Mouse (Mus musculus) erythroblast, adult 5-6 weeks (primary cell): ENCODE data around the gene Bpifb4. TPM values are rescaled to one million over a fixed set of nuclear protein-coding genes. Genes with fewer than 3 reads are reported as not detected.

ENCODE experiments used
- ATAC-seq: replicated peaks from 2 replicates; pipeline ENCODE4 v1.8.0; 2016; ENCODE audit warnings: moderate number of reproducible peaks, mild to moderate bottlenecking, moderate TSS enrichment, inconsistent platforms; ENCODE audit not compliant: poor library complexity, low FRiP score, severe bottlenecking
- total RNA-seq, 2 experiments: library from RNA; stranded (forward) in 1 of 2; stranded (reverse) in 1 of 2; fragments of 150-400 nt in 1 of 2; fragments of 200-764, 138-1000 nt in 1 of 2; gene quantifications; 2 replicates each; pipeline versions ENCODE4 v1.2.3 to v1.2.4; 2015 to 2017; ENCODE audit warnings: low replicate concordance in 2 of 2

The Bpifb4 gene
- total RNA-seq, 2 experiments from 2014 or later = not detected

DNA sequence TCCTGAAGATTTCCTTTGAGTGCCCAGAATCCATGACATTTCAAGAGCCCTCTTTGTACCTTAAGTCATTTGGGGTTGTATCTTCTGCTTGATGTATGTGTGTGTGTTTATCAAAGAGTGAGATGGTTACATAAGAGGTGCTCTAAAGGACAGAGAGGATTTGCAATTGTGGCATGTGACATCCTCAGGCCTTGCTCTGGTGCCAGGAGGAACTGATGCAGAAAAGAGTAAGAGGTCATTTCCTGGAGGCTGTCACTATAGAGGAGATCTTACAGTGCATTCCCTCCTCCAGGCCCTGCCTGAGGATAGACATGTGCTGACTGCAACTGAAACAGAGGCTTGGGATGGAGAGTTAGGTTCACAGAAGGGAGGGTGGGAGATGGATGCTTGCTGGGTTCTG lies 63.0 kb downstream of the Bpifb4 start:
- no peak for ATAC-seq

DNA sequence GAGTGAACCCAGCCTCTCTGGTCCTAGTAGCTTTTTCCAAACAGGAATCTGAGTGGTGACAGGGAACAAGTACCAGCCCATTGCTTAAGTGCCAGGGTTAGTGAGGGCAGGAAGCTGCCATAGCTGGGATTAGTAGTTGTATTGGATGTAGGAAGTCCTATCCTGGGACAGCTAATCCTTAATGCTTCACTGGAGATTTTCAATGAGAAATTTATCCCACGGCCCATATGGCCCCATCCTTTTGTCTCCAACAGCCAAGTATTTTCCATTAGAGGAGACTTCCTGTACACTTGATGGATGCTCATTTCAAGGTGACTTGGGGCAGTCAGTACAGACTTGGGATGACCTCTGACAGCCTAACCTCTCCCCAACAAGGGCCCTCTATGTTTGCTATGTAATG lies 66.4 kb downstream of the Bpifb4 start:
- no peak for ATAC-seq

DNA sequence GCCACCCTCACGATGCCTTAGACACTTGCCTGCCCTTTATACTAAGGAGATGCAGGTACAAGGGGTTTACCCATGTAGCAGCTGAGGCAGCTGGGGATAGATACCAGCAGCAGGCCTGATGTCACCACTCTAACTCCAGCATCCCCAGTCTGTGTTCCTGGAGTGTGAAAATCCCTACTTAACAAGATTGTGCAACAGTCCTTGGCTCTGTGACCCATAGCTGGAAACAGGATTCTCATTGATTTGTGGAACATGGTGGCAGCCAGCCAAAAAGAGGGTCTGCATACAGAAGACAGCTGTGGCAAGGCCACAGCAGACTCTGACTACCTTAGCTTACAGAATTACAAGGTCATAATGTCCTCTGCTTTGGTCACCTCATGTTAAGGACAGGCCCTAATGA lies 67.1 kb downstream of the Bpifb4 start:
- no peak for ATAC-seq

GRCm38 (mm10) chr2:154005734-154006133 lies 67.7 kb downstream of the Bpifb4 start:
- ATAC-seq = no peak

GRCm38 (mm10) chr2:154006331-154006730 lies 68.3 kb downstream of the Bpifb4 start:
- ATAC-seq = no peak

- ATAC-seq = no peak
Observed at GRCm38 (mm10) chr2:154007381-154007780, 69.4 kb downstream of the Bpifb4 start.

DNA sequence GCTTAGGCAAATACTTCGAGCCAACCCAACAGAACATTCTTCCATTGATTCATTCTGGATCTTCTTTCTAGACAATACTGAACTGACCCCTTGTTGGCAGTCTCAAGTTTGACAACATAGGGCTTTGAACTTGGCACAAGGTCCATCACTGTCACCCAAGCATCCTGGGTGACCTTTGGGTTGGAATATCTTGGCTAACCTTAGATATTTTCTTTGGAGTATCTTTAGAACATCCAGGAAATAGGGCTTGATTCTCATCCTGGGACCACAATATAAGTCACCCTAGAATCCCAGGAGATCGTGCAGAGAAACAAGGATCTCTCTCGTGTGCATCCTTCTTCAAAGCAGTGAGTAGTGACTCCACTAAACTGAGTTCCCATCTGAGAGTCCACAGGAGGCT lies 70.0 kb downstream of the Bpifb4 start, which contains the start of gene Bpifa2:
Gene Bpifa2, plus strand, starts transcription at position 301 of the 400 bp plus-strand sequence.
- ATAC-seq = no peak

Other genes starting within 250 kb of the Bpifb4 start
- gene Dnmt3c, start 241.6 kb upstream of the Bpifb4 start, total RNA-seq (2015; ENCODE audit: low replicate concordance) = not detected in 2 replicates
- not detected in 2 replicates for gene Dnmt3c, start 241.6 kb upstream of the Bpifb4 start, total RNA-seq (2017; ENCODE audit: low replicate concordance)
- gene Mapre1, start 196.9 kb upstream of the Bpifb4 start, total RNA-seq (2015; ENCODE audit: low replicate concordance) = 40.5 and 93.4 TPM in 2 replicates
- gene Mapre1, start 196.9 kb upstream of the Bpifb4 start, total RNA-seq (2017; ENCODE audit: low replicate concordance) = 24.1 and 38.3 TPM in 2 replicates
- not detected in 2 replicates for gene Efcab8, start 158.3 kb upstream of the Bpifb4 start, total RNA-seq (2015; ENCODE audit: low replicate concordance)
- gene Efcab8, start 158.3 kb upstream of the Bpifb4 start, total RNA-seq (2017; ENCODE audit: low replicate concordance) = 0.51 TPM in 1 of 2 replicates, not detected in the other
- not detected in 2 replicates for gene Sun5, start 67.1 kb upstream of the Bpifb4 start, total RNA-seq (2015; ENCODE audit: low replicate concordance)
- not detected in 2 replicates for gene Sun5, start 67.1 kb upstream of the Bpifb4 start, total RNA-seq (2017; ENCODE audit: low replicate concordance)
- gene Bpifb2, start 63.2 kb upstream of the Bpifb4 start, total RNA-seq (2015; ENCODE audit: low replicate concordance) = not detected in 2 replicates
- not detected in 2 replicates for gene Bpifb2, start 63.2 kb upstream of the Bpifb4 start, total RNA-seq (2017; ENCODE audit: low replicate concordance)
- gene Bpifb6, start 37.8 kb upstream of the Bpifb4 start, total RNA-seq (2015; ENCODE audit: low replicate concordance) = not detected in 2 replicates
- not detected in 2 replicates for gene Bpifb6, start 37.8 kb upstream of the Bpifb4 start, total RNA-seq (2017; ENCODE audit: low replicate concordance)
- not detected in 2 replicates for gene Bpifb3, start 20.0 kb upstream of the Bpifb4 start, total RNA-seq (2015; ENCODE audit: low replicate concordance)
- gene Bpifb3, start 20.0 kb upstream of the Bpifb4 start, total RNA-seq (2017; ENCODE audit: low replicate concordance) = not detected in 2 replicates
- gene Bpifa6, start 36.7 kb downstream of the Bpifb4 start, total RNA-seq (2015; ENCODE audit: low replicate concordance) = not detected in 2 replicates
- gene Bpifa6, start 36.7 kb downstream of the Bpifb4 start, total RNA-seq (2017; ENCODE audit: low replicate concordance) = not detected in 2 replicates
- not detected in 2 replicates for gene Bpifa2, start 70.1 kb downstream of the Bpifb4 start, total RNA-seq (2015; ENCODE audit: low replicate concordance)
- gene Bpifa2, start 70.1 kb downstream of the Bpifb4 start, total RNA-seq (2017; ENCODE audit: low replicate concordance) = not detected in 2 replicates
- gene Bpifa3, start 192.1 kb downstream of the Bpifb4 start, total RNA-seq (2015; ENCODE audit: low replicate concordance) = not detected in 2 replicates
- not detected in 2 replicates for gene Bpifa3, start 192.1 kb downstream of the Bpifb4 start, total RNA-seq (2017; ENCODE audit: low replicate concordance)
- not detected in 2 replicates for gene Bpifa1, start 204.7 kb downstream of the Bpifb4 start, total RNA-seq (2015; ENCODE audit: low replicate concordance)
- not detected in 2 replicates for gene Bpifa1, start 204.7 kb downstream of the Bpifb4 start, total RNA-seq (2017; ENCODE audit: low replicate concordance)
- not detected in 2 replicates for gene Bpifa5, start 224.4 kb downstream of the Bpifb4 start, total RNA-seq (2015; ENCODE audit: low replicate concordance)
- not detected in 2 replicates for gene Bpifa5, start 224.4 kb downstream of the Bpifb4 start, total RNA-seq (2017; ENCODE audit: low replicate concordance)